Mouse (Mus musculus) cortical plate, adult 2 months (tissue): Measurements from ENCODE around the gene Rnase4.

ENCODE experiments used
- CTCF ChIP-seq: fragments of 200-500 bp; IDR thresholded peaks from 2 replicates; pipeline ENCODE4 v1.5.1; 2011; ENCODE audit warnings: mild to moderate bottlenecking, control low read depth, low read length; ENCODE audit not compliant: insufficient read depth; ENCODE audit errors: extremely low read depth
- POLR2A ChIP-seq: fragments of 200-500 bp; IDR thresholded peaks from 2 replicates; pipeline ENCODE4 v1.6.1; 2011; ENCODE audit warnings: mild to moderate bottlenecking, low read length, control low read depth; ENCODE audit not compliant: insufficient read depth; ENCODE audit errors: extremely low read depth

- TF ChIP-seq CTCF (no peak), POLR2A (no peak)
Observed at GRCm38 (mm10) chr14:51090077-51090781, 648 bp upstream of the Rnase4 start.
